Mouse (Mus musculus) embryonic facial prominence, embryonic 13.5 days (tissue): ENCODE measurements around the gene Negr1. TPM values are rescaled to one million over a fixed set of nuclear protein-coding genes. Genes with fewer than 3 reads are reported as not detected.
A peak's percentile ranks its signal among the peaks of the same experiment; 100 is the strongest.

Experiments
- ATAC-seq: fragments of 200-750 bp; cut with Nextera tagmentation; 2 replicates; pipeline ENCODE4 v1.8.0; 2017; ENCODE audit warnings: low read depth; ENCODE audit not compliant: insufficient number of reproducible peaks, insufficient read depth, low FRiP score, low TSS enrichment
- H3K27ac ChIP-seq: fragments of 300-500 bp; sonication (generic); 2 replicates; pipeline ENCODE4 v1.5.1; 2015; ENCODE audit warnings: moderate library complexity, mild to moderate bottlenecking, inconsistent platforms
- H3K27me3 ChIP-seq: fragments of 300-500 bp; sonication (generic); 2 replicates; pipeline ENCODE4 v1.6.1; 2015; ENCODE audit warnings: mild to moderate bottlenecking, inconsistent platforms
- H3K36me3 ChIP-seq: fragments of 300-500 bp; sonication (generic); 2 replicates; pipeline ENCODE4 v1.6.1; 2015; ENCODE audit warnings: mild to moderate bottlenecking, inconsistent platforms
- H3K4me1 ChIP-seq: fragments of 300-500 bp; sonication (generic); 2 replicates; pipeline ENCODE4 v1.6.1; 2015; ENCODE audit warnings: inconsistent platforms
- H3K4me2 ChIP-seq: fragments of 300-500 bp; sonication (generic); 2 replicates; pipeline ENCODE4 v1.6.1; 2015; ENCODE audit warnings: moderate library complexity, mild to moderate bottlenecking, inconsistent platforms
- H3K4me3 ChIP-seq: fragments of 300-500 bp; sonication (generic); 2 replicates; pipeline ENCODE4 v1.5.1; 2015; ENCODE audit warnings: mild to moderate bottlenecking, inconsistent platforms
- H3K9ac ChIP-seq: fragments of 300-500 bp; sonication (generic); 2 replicates; pipeline ENCODE4 v1.6.1; 2015; ENCODE audit warnings: mild to moderate bottlenecking, inconsistent platforms
- H3K9me3 ChIP-seq: fragments of 300-500 bp; sonication (generic); 2 replicates; pipeline ENCODE4 v1.6.1; 2016; ENCODE audit warnings: inconsistent platforms
- WGBS: fragments of 180-500 bp; shearing (Covaris S2); methylation state at CpG from one replicate; pipeline ENCODE4 v1.1.7; 2015; ENCODE audit warnings: mixed read lengths; 5-methylcytosine and 5-hydroxymethylcytosine counted together
- polyA plus RNA-seq: library from polyadenylated mRNA; unstranded; fragments of >200 nt; fragmentation: Nextera tagmentation; extraction: Ambion mirVana; gene quantifications from 2 replicates; pipeline ENCODE4 v1.2.1, GENCODE M21; 2015

The Negr1 gene
- polyA plus RNA-seq, 1 experiment from 2014 or later: 5.1 TPM

- no peak overlapping the region for H3K9ac ChIP-seq
- H3K4me3 ChIP-seq: no peak overlapping the region
- WGBS: 72% methylated on average over 2 of the region's 2 CpGs
- H3K4me1 ChIP-seq: no peaks in the 10 kb centered on the region
- no peak overlapping the region for H3K27ac ChIP-seq
- H3K27me3 ChIP-seq: no peaks in the 10 kb centered on the region
- no peak for ATAC-seq
- no peaks in the 10 kb centered on the region for H3K36me3 ChIP-seq
- H3K4me2 ChIP-seq: no peak overlapping the region
- H3K9me3 ChIP-seq: no peaks in the 10 kb centered on the region
These were observed 409.5 kb downstream of the Negr1 start for GRCm38 (mm10) chr3:156971104-156971503.

- WGBS: 57% methylated on average over 2 of the region's 2 CpGs
- no peaks in the 10 kb centered on the region for H3K36me3 ChIP-seq
- no peak for ATAC-seq
These were observed 415.2 kb downstream of the Negr1 start for GRCm38 (mm10) chr3:156976816-156977215.

DNA sequence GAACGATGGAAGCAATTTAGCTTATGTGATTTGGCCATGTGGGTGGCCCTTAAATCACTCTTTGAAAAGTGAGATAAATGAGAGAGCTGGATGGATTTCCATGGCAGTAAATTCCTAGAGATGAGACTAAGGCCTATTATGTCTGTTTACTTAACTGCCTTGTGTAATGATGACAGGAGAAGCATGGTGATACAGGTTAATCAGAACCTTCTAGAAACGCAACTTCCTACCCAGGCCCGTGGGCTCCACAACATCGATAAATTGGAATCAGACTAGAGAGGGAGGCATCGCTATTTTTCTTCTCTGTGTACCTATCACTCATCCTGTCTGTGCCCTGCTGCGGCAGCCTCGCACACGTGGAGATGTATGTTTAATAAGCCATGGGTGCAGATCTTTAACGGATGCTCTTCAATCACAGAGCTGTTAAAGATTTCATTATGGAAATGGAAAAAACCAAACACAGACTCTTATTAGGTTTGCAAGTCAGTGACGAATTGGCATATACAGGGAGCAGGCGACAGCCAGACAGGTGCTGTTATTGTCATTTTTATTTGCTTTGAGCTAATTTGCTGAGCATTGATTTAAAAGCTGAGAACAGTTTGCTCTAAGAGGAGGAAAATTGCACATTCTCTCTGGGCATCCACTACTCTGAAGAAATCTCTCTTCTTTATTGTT lies 418.6 kb downstream of the Negr1 start:
- ATAC-seq: no peak
- Histone ChIP-seq H3K9me3 (no peaks in the 10 kb centered on the region), H3K4me2 (no peak overlapping the region), H3K4me1 (no peaks in the 10 kb centered on the region), H3K36me3 (no peaks in the 10 kb centered on the region), H3K4me3 (no peak overlapping the region), H3K27me3 (no peaks in the 10 kb centered on the region), H3K9ac (no peak overlapping the region), H3K27ac (no peak overlapping the region)
- 77% methylated on average over 11 of the region's 11 CpGs for WGBS

More at GRCm38 (mm10) chr3:156976816-156977215, 415.2 kb downstream of the Negr1 start:
- no peak overlapping the region for H3K4me2 ChIP-seq
- H3K9me3 ChIP-seq: no peaks in the 10 kb centered on the region
- no peaks in the 10 kb centered on the region for H3K4me1 ChIP-seq
- no peak overlapping the region for H3K27ac ChIP-seq
- H3K9ac ChIP-seq: no peak overlapping the region
- no peaks in the 10 kb centered on the region for H3K27me3 ChIP-seq
- no peak overlapping the region for H3K4me3 ChIP-seq

- Histone ChIP-seq H3K27me3 (no peaks in the 10 kb centered on the region), H3K36me3 (no peaks in the 10 kb centered on the region), H3K4me1 (no peaks in the 10 kb centered on the region)
These were observed 420.5 kb downstream of the Negr1 start for GRCm38 (mm10) chr3:156982102-156982501.

DNA sequence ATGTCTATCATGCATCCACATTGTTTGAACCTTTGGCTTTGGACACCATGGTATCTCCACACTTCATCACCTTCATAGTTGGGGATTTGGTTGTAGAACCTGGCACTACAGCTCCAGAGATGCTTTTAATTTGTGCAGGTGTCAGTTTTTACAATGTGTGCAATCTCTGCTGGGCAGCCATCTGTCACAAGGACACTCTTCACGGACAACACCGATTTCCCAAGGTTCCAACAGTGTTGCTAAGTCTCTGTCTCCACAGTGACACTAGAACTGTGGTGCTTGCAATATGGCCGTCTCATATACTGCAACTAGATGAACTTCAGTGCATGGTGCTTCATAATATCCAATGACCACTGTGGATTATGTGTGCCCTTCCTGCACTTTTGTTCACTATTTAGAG lies 425.5 kb downstream of the Negr1 start:
- Histone ChIP-seq H3K4me1 (no peaks in the 10 kb centered on the region), H3K9me3 (no peaks in the 10 kb centered on the region), H3K9ac (no peak overlapping the region), H3K4me2 (no peak overlapping the region), H3K4me3 (no peak overlapping the region), H3K27me3 (no peaks in the 10 kb centered on the region), H3K36me3 (no peaks in the 10 kb centered on the region), H3K27ac (no peak overlapping the region)
- no peak for ATAC-seq
- WGBS: 89% methylated on average over 3 of the region's 3 CpGs

More at GRCm38 (mm10) chr3:156982102-156982501, 420.5 kb downstream of the Negr1 start:
- H3K4me2 ChIP-seq: no peak overlapping the region
- ATAC-seq: no peak
- no peak overlapping the region for H3K9ac ChIP-seq
- no peaks in the 10 kb centered on the region for H3K9me3 ChIP-seq
- no peak overlapping the region for H3K27ac ChIP-seq
- 54% methylated on average over 4 of the region's 4 CpGs for WGBS
- no peak overlapping the region for H3K4me3 ChIP-seq

DNA sequence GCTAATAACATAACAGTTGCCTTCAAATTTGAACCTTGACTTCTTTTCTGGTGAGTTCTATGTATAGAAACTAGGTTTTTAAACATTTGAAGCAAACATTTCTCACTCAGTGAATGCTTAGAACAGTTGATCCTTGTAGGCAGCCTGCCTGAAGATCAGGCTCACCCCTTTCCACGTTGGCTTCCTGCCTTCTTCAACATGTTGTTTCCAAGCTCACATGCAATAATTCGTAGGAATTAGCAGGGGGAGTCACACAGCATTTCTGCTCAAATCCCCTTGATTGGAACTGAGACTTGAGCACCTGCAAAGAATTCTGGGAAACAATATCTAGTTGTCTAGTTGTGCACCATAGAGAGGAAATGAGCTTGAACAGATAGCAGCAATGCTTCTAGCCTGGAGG lies 430.6 kb downstream of the Negr1 start:
- H3K27me3 ChIP-seq: no peaks in the 10 kb centered on the region
- no peaks in the 10 kb centered on the region for H3K36me3 ChIP-seq
- no peak overlapping the region for H3K9ac ChIP-seq
- no peak overlapping the region for H3K4me3 ChIP-seq
- H3K9me3 ChIP-seq: no peaks in the 10 kb centered on the region
- no peak for ATAC-seq
- no peak overlapping the region for H3K27ac ChIP-seq
- H3K4me2 ChIP-seq: no peak overlapping the region
- WGBS: 50% methylated on average over 2 of the region's 2 CpGs
- no peaks in the 10 kb centered on the region; the same call in 1 of the 2 replicates for H3K4me1 ChIP-seq

DNA sequence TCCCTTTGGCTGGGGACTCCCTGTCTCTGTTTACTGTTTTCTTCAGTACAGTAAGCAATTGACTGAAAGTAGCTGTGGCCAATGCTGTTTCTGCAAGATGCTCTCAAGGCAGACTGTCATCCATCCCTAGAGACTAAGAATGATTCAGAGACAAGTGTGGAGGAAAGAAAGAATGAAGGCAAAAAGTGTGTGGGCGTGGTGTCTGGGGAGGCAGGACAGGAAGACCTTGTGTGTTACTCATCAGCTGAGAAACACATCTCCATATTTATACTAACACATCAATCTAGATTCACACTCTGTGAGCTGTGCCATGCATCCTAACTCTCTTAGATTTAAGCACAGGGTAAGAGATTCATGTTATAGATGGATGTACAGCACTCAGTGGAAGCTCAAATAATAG lies 431.2 kb downstream of the Negr1 start:
- Histone ChIP-seq H3K4me1 (no peaks in the 10 kb centered on the region; the same call in 1 of the 2 replicates), H3K27me3 (no peaks in the 10 kb centered on the region), H3K4me2 (no peak overlapping the region), H3K27ac (no peak overlapping the region), H3K4me3 (no peak overlapping the region), H3K9me3 (no peaks in the 10 kb centered on the region), H3K9ac (no peak overlapping the region), H3K36me3 (no peaks in the 10 kb centered on the region)
- WGBS: 61% methylated on average over 1 of the region's 1 CpGs
- no peak for ATAC-seq

DNA sequence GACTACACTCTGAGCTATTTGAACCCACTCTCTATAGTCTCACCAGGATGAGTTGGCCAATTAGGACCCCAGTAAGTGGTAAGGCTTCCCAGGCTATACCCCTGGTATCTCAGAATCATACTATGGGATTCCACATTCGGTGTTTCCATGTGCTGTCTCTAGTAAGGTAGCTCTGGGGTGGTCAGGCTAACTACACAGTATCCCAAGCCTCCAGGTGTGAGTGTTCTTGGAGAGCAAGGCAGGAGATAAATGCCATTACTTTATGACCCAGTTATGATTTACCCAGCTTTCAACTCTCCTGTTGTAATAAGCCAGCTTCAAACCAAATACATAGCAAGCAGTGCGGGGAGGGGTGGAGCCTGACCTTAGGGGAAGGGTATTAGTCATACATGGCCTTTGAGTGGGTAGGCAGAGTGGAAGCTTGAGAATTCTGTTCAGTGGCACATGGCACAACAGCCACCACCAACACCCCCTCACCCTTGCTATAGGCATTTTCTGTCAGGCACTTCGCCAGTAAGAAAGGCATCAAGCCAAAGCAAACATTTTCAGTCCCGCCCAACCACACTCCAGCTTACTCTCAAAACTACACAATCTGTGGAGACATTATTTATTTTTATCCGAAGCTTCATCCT lies 437.7 kb downstream of the Negr1 start:
- no peaks in the 10 kb centered on the region for H3K36me3 ChIP-seq
- H3K27ac ChIP-seq: no peak overlapping the region
- ATAC-seq: peak; percentile 76
- H3K4me2 ChIP-seq: no peak overlapping the region
- H3K4me1 ChIP-seq: no peaks in the 10 kb centered on the region; the same call in 1 of the 2 replicates
- WGBS: 68% methylated on average over 5 of the region's 5 CpGs
- no peaks in the 10 kb centered on the region for H3K9me3 ChIP-seq
- H3K27me3 ChIP-seq: no peaks in the 10 kb centered on the region
- no peak overlapping the region for H3K4me3 ChIP-seq
- no peak overlapping the region for H3K9ac ChIP-seq

DNA sequence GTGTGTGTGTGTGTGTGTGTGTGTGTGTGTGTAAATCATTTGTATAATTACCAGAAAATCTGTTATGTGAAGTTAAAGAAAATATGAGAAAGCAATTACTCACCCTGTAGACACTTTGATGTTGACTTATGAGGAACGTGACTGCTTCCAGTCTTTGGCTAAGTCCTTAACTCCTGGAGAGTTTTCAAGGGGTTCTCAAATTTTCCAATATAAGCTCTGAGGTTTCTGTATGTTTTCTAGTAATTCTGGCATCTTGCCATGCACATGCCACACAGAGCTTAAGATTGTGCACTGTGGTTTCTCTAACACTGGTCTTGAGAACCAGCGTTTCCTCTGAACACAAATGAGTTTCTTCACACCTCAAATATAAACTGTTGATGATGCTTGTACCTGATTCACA lies 460.0 kb downstream of the Negr1 start:
- 52% methylated on average over 2 of the region's 2 CpGs for WGBS
- H3K27ac ChIP-seq: no peak overlapping the region
- no peak overlapping the region for H3K4me3 ChIP-seq
- H3K9ac ChIP-seq: no peak overlapping the region
- no peaks in the 10 kb centered on the region for H3K9me3 ChIP-seq
- H3K4me2 ChIP-seq: no peak overlapping the region
- H3K4me1 ChIP-seq: no peaks in the 10 kb centered on the region
- no peaks in the 10 kb centered on the region for H3K36me3 ChIP-seq
- H3K27me3 ChIP-seq: no peaks in the 10 kb centered on the region
- no peak for ATAC-seq

- no peak for ATAC-seq
- Histone ChIP-seq H3K9ac (no peak overlapping the region), H3K27ac (no peak overlapping the region), H3K4me2 (no peak overlapping the region), H3K36me3 (no peaks in the 10 kb centered on the region), H3K4me1 (no peaks in the 10 kb centered on the region), H3K27me3 (no peaks in the 10 kb centered on the region), H3K4me3 (no peak overlapping the region), H3K9me3 (no peaks in the 10 kb centered on the region)
- 65% methylated on average over 6 of the region's 6 CpGs for WGBS
These were observed 463.0 kb downstream of the Negr1 start for GRCm38 (mm10) chr3:157024580-157024979.

DNA sequence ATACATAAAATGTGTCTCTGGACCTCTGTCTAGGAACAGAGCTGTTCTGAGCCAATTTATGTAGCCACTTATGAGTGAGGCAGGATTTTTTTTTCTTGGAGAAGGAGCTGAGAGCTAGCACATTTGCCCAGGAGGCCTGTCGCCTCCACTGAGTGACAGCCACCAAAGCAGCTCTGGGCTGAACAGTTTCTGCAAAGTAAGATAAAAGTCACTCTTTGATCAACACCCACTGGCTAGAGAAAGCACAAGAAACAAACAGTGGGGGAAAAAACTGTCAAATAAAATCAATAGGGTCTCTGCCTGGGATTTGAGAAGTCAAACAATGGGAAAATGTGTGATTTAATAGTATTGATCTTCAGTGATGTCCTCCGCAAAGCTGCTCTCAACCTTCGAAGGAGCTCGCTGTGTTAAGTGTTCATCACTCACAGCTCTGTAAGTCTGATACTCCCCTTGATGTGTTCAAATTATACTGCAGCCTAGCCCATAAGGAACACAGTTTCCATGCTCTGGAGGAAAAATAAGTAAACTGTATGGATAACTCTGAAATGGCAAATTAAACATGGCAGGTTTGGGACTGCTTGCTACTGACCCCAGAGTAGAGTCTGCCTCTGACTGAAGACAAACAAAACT lies 470.0 kb downstream of the Negr1 start:
- ATAC-seq: no peak
- H3K9ac ChIP-seq: no peak overlapping the region

DNA sequence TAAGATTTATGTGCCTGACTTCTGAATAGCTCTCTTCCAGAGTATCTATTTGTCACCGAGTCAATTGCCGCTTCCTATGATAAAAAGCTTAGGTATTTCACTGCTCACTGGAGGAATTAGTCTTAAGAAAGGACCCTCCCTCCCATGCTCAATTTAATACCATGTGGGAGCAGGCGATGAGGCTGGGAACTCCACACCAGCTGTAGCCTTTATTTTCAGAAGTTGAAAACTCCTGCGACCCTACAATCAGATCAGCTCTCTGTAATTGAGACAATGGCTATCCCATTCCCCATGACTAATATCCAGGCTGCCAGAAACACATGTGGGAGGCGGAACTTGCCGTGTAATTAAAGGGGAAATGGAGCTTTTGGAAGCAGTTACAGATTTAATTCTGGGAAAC lies 474.4 kb downstream of the Negr1 start:
- H3K4me2 ChIP-seq: no peak overlapping the region
- WGBS: 39% methylated on average over 6 of the region's 6 CpGs
- no peak overlapping the region for H3K27ac ChIP-seq
- no peaks in the 10 kb centered on the region for H3K27me3 ChIP-seq
- no peak overlapping the region for H3K4me3 ChIP-seq
- no peak for ATAC-seq
- H3K9ac ChIP-seq: no peak overlapping the region
- H3K4me1 ChIP-seq: peaks cover 7% of the 10 kb centered on the region; the same call in 1 of the 2 replicates
- H3K36me3 ChIP-seq: no peaks in the 10 kb centered on the region
- no peaks in the 10 kb centered on the region for H3K9me3 ChIP-seq

More for the DNA sequence above, 470.0 kb downstream of the Negr1 start:
- Histone ChIP-seq H3K27ac (no peak overlapping the region), H3K4me2 (no peak overlapping the region), H3K4me3 (no peak overlapping the region), H3K36me3 (no peaks in the 10 kb centered on the region), H3K4me1 (peaks cover 7% of the 10 kb centered on the region; the same call in 1 of the 2 replicates), H3K27me3 (no peaks in the 10 kb centered on the region), H3K9me3 (no peaks in the 10 kb centered on the region)
- WGBS: 54% methylated on average over 4 of the region's 4 CpGs
